Mouse (Mus musculus): ENCODE data around the gene Mpped2. TPM values are rescaled to one million over a fixed set of nuclear protein-coding genes. Genes with fewer than 3 reads are reported as not detected.

Gene Mpped2
- polyA plus RNA-seq, 1 experiment, result not detected

DNA sequence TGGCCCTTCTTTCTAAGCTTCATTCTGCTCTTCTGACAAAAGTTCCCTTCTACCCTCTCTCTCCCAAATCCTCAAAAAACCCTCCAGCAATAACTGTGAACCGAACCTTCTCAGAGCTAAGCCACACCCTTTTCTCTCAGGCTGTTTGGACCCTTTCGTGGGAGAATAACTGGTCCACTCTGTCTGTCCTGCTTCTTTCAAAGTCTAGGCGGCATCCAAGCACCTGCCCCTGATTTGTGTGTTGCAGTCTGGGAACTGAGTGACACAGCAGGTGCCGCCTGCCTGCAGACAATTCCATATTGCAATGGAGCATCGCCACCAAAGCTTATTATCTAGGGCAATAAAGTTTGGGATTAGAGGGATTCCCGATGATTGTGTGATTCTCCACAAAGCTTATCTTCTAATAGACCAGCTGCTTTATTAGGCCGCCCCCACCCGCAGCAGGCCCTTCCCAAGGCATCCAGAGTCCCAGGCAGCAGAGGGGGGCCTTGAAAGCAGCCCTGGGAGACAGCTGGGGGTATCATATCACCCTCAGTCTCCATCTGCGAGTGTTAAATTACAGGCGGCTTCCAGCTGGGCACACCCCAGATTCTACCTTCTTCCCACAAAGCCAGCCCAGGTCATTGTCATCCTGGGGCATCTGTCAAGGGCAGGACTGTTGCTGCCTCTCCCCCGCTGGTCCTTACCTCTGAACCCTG lies 202.4 kb downstream of the Mpped2 start:
- no peaks in the 10 kb centered on the region for H3K36me3 ChIP-seq (ENCODE audit: control insufficient read depth, insufficient read depth)
- TF ChIP-seq MYOG (IDR thresholded peaks at IDR 0.05; ENCODE audit: control insufficient read depth in 1 of 3, insufficient read depth in 1 of 3, insufficient read length in 2 of 3, low read depth in 2 of 3), result peak in 1 of 3 experiments; percentile 13
- no peak for TF ChIP-seq USF1 (IDR thresholded peaks at IDR 0.05; ENCODE audit: low read depth)
- peak in 2 of 3 experiments; percentile 38 to 67 for TF ChIP-seq MYOD1 (IDR thresholded peaks at IDR 0.05; ENCODE audit: control insufficient read depth in 1 of 3, insufficient read length in 2 of 3, low read depth in 2 of 3)
- peak; percentile 18 for TF ChIP-seq TCF12 (IDR thresholded peaks at IDR 0.05; ENCODE audit: insufficient read depth, poor library complexity, severe bottlenecking)
- H3K79me2 ChIP-seq (ENCODE audit: control insufficient read depth, insufficient read depth), result no peaks in the 10 kb centered on the region
- H3K27me3 ChIP-seq (ENCODE audit: control insufficient read depth, insufficient read depth, insufficient read length), result no peaks in the 10 kb centered on the region
- H3K4me2 ChIP-seq (ENCODE audit: low read depth), result no peak overlapping the region
- H3K4me3 ChIP-seq, result no peak overlapping the region
- H3ac ChIP-seq (ENCODE audit: control insufficient read depth, insufficient read length), result no peak overlapping the region

DNA sequence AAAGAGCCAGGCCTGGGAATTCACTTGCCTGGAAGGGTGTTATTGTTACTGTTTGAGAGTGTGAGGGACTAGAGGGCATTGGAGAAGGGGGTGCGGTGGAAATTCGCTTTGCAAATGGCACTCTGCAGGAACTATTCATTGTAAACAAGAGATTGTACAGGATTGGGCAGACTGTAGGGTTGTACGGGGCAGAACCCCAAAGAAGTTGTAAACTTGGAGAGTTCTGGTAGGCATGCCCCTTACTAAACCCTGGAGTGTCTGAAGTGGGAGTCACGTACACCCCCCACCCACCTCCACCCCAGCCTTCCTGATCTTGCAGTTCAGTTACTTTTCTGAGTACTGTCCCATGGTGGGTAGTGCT lies 202.9 kb downstream of the Mpped2 start:
- TF ChIP-seq POLR2AphosphoS2 (IDR thresholded peaks at IDR 0.05; ENCODE audit: insufficient read length, low read depth) (no peak), TCF12 (IDR thresholded peaks at IDR 0.05; ENCODE audit: insufficient read depth, poor library complexity, severe bottlenecking) (no peak), USF1 (IDR thresholded peaks at IDR 0.05; ENCODE audit: low read depth) (no peak), SRF (IDR thresholded peaks at IDR 0.05; ENCODE audit: control insufficient read depth, insufficient read length, low read depth) (no peak), MAX (IDR thresholded peaks at IDR 0.05; ENCODE audit: low read depth) (no peak), MYOD1 (IDR thresholded peaks at IDR 0.05; ENCODE audit: control insufficient read depth in 1 of 3, insufficient read length in 2 of 3, low read depth in 2 of 3) (no peak), CEBPB (IDR thresholded peaks at IDR 0.05; ENCODE audit: insufficient read depth, poor library complexity, severe bottlenecking) (no peak), E2F4 (IDR thresholded peaks at IDR 0.05; ENCODE audit: insufficient read depth) (no peak), MYOG (IDR thresholded peaks at IDR 0.05; ENCODE audit: control insufficient read depth in 1 of 3, insufficient read depth in 1 of 3, insufficient read length in 2 of 3, low read depth in 2 of 3) (no peak), TCF3 (IDR thresholded peaks at IDR 0.05; ENCODE audit: insufficient read length, low read depth) (no peak), POLR2A (IDR thresholded peaks at IDR 0.05; ENCODE audit: insufficient read length, low read depth) (no peak), REST (IDR thresholded peaks at IDR 0.05; ENCODE audit: insufficient read depth, insufficient read length) (no peak)
- Histone ChIP-seq H3K36me3 (ENCODE audit: control insufficient read depth, insufficient read depth) (no peaks in the 10 kb centered on the region), H3K4me2 (ENCODE audit: low read depth) (no peak overlapping the region), H3ac (ENCODE audit: control insufficient read depth, insufficient read length) (no peak overlapping the region), H3K4me3 (no peak overlapping the region), H3K27me3 (ENCODE audit: control insufficient read depth, insufficient read depth, insufficient read length) (no peaks in the 10 kb centered on the region), H3K79me2 (ENCODE audit: control insufficient read depth, insufficient read depth) (no peaks in the 10 kb centered on the region)

DNA sequence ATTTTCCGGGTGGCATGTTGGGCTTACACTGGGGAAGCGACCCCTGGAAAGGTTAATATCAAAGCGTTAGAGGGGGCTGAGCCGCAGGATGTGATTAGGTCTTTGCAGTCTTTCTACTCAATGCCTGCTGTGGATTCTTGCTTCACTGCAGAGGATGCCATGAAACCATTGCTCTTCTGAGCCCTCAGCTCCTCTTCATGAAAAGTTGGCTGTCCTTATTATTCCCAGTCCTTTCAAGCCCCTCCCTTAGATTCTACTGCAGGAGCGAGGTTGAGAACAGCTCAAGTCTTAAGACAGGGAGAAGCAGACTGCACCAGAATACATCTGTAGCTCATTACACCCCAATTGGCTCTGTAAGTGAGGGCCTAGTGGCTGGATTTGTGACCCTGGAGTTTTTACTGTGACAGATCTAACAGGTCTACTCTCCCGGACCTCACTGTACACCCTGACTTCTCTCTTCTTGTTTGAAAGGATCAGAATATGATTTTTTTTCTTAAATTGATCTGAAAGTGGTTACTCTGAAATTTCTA lies 218.9 kb downstream of the Mpped2 start:
- Histone ChIP-seq H3ac (ENCODE audit: control insufficient read depth, insufficient read length) (no peak overlapping the region), H3K27me3 (ENCODE audit: control insufficient read depth, insufficient read depth, insufficient read length) (no peaks in the 10 kb centered on the region), H3K36me3 (ENCODE audit: control insufficient read depth, insufficient read depth) (no peaks in the 10 kb centered on the region), H3K4me2 (ENCODE audit: low read depth) (no peak overlapping the region), H3K79me2 (ENCODE audit: control insufficient read depth, insufficient read depth) (no peaks in the 10 kb centered on the region), H3K4me3 (no peak overlapping the region)
- TF ChIP-seq MYOG (IDR thresholded peaks at IDR 0.05; ENCODE audit: control insufficient read depth in 1 of 3, insufficient read depth in 1 of 3, insufficient read length in 2 of 3, low read depth in 2 of 3) (no peak), TCF12 (IDR thresholded peaks at IDR 0.05; ENCODE audit: insufficient read depth, poor library complexity, severe bottlenecking) (no peak), USF1 (IDR thresholded peaks at IDR 0.05; ENCODE audit: low read depth) (no peak), E2F4 (IDR thresholded peaks at IDR 0.05; ENCODE audit: insufficient read depth) (no peak), TCF3 (IDR thresholded peaks at IDR 0.05; ENCODE audit: insufficient read length, low read depth) (no peak), POLR2AphosphoS2 (IDR thresholded peaks at IDR 0.05; ENCODE audit: insufficient read length, low read depth) (no peak)

All from myocyte (in vitro differentiated cells).